Mouse (Mus musculus): ENCODE data around the gene Syt16.

- TF ChIP-seq GATA1 (IDR thresholded peaks at IDR 0.05; ENCODE audit: low read length) (no peak), TAL1 (IDR thresholded peaks at IDR 0.05; ENCODE audit: low read length) (no peak)
Measured at GRCm38 (mm10) chr12:73989594-73989993, 7.9 kb upstream of the Syt16 start.

Measured in erythroblast, embryonic 14.5 days (primary cell).